Mouse (Mus musculus) limb, embryonic 13.5 days (tissue): ENCODE data around the gene 3425401B19Rik. TPM values are rescaled to one million over a fixed set of nuclear protein-coding genes. Genes with fewer than 3 reads are reported as not detected.

Source experiments
- ATAC-seq: fragments of 200-750 bp; cut with Nextera tagmentation; 2 replicates; pipeline ENCODE4 v1.8.0; 2017; ENCODE audit warnings: low read depth, moderate number of reproducible peaks, moderate TSS enrichment; ENCODE audit not compliant: low FRiP score
- H3K27ac ChIP-seq: fragments of 300-500 bp; sonication (generic); 2 replicates; pipeline ENCODE4 v1.5.1; 2015; ENCODE audit warnings: inconsistent platforms, mild to moderate bottlenecking, moderate library complexity
- H3K27me3 ChIP-seq: fragments of 300-500 bp; sonication (generic); 2 replicates; pipeline ENCODE4 v1.6.1; 2015; ENCODE audit warnings: mild to moderate bottlenecking, inconsistent platforms
- H3K36me3 ChIP-seq: fragments of 300-500 bp; sonication (generic); 2 replicates; pipeline ENCODE4 v1.6.1; 2015; ENCODE audit warnings: inconsistent platforms, mild to moderate bottlenecking, moderate library complexity
- H3K4me1 ChIP-seq: fragments of 300-500 bp; sonication (generic); 2 replicates; pipeline ENCODE4 v1.6.1; 2015; ENCODE audit warnings: inconsistent platforms
- H3K4me2 ChIP-seq: fragments of 300-500 bp; sonication (generic); replicated peaks from 2 replicates; pipeline ENCODE4 v1.6.1; 2015; ENCODE audit warnings: inconsistent platforms, mild to moderate bottlenecking, moderate library complexity
- H3K4me3 ChIP-seq: fragments of 300-500 bp; sonication (generic); 2 replicates; pipeline ENCODE4 v1.5.1; 2015; ENCODE audit warnings: moderate library complexity, mild to moderate bottlenecking, inconsistent platforms
- H3K9ac ChIP-seq: fragments of 300-500 bp; sonication (generic); 2 replicates; pipeline ENCODE4 v1.6.1; 2015; ENCODE audit warnings: mild to moderate bottlenecking, inconsistent platforms
- H3K9me3 ChIP-seq: fragments of 300-500 bp; sonication (generic); 2 replicates; pipeline ENCODE4 v1.6.1; 2016; ENCODE audit warnings: inconsistent platforms
- WGBS: fragments of 180-500 bp; shearing (Covaris S2); methylation state at CpG from one replicate; pipeline ENCODE4 v1.1.7; 2015; 5-methylcytosine and 5-hydroxymethylcytosine counted together
- polyA plus RNA-seq: library from polyadenylated mRNA; unstranded; fragments of >200 nt; fragmentation: Nextera tagmentation; extraction: Ambion mirVana; gene quantifications from 2 replicates; pipeline ENCODE4 v1.2.1, GENCODE M21; 2015

3425401B19Rik gene
- 0.69 and 0.92 TPM in 2 replicates for polyA plus RNA-seq

- Histone ChIP-seq H3K4me1 (peaks cover 19% of the 10 kb centered on the region), H3K9me3 (no peaks in the 10 kb centered on the region), H3K36me3 (no peaks in the 10 kb centered on the region), H3K27me3 (no peaks in the 10 kb centered on the region), H3K4me3 (no peak within 1 kb of the TSS), H3K4me2 (peak within 1 kb of the TSS; percentile 21), H3K9ac (no peak within 1 kb of the TSS), H3K27ac (no peak within 1 kb of the TSS)
- WGBS = 44% methylated on average over 16 of the region's 16 CpGs
- 0 out of 2 replicates have a peak, but pooled peaks have one; percentile 53 for ATAC-seq
Observed at GRCm38 (mm10) chr14:32685124-32685826, at the start of gene 3425401B19Rik. Gene 3425401B19Rik (minus strand): TSS chr14:32685293.

GRCm38 (mm10) chr14:32732961-32733360 is 47.9 kb upstream of the 3425401B19Rik start:
- ATAC-seq = no peak
- H3K27me3 ChIP-seq = no peaks in the 10 kb centered on the region
- H3K9ac ChIP-seq = no peak overlapping the region
- H3K4me3 ChIP-seq = no peak overlapping the region
- no peak overlapping the region for H3K27ac ChIP-seq
- no peaks in the 10 kb centered on the region for H3K9me3 ChIP-seq
- no peak overlapping the region for H3K4me2 ChIP-seq
- no peaks in the 10 kb centered on the region for H3K36me3 ChIP-seq
- WGBS = 31% methylated on average over 6 of the region's 6 CpGs
- no peaks in the 10 kb centered on the region for H3K4me1 ChIP-seq

- no peaks in the 10 kb centered on the region for H3K27me3 ChIP-seq
- ATAC-seq = no peak
- no peaks in the 10 kb centered on the region for H3K9me3 ChIP-seq
- H3K4me2 ChIP-seq = no peak overlapping the region
- no peak overlapping the region for H3K27ac ChIP-seq
- H3K36me3 ChIP-seq = no peaks in the 10 kb centered on the region
- H3K9ac ChIP-seq = no peak overlapping the region
- no peaks in the 10 kb centered on the region for H3K4me1 ChIP-seq
- H3K4me3 ChIP-seq = no peak overlapping the region
Observed at GRCm38 (mm10) chr14:32726864-32727263, 41.8 kb upstream of the 3425401B19Rik start.

- no peaks in the 10 kb centered on the region for H3K4me1 ChIP-seq
- no peak for ATAC-seq
- no peak overlapping the region for H3K4me2 ChIP-seq
- H3K27ac ChIP-seq = no peak overlapping the region
- no peak overlapping the region for H3K4me3 ChIP-seq
- 0 out of 2 replicates have a peak, but pooled peaks cover 3% of the 10 kb centered on the region for H3K27me3 ChIP-seq
- WGBS = 43% methylated on average over 1 of the region's 1 CpGs
- no peaks in the 10 kb centered on the region for H3K9me3 ChIP-seq
- H3K9ac ChIP-seq = no peak overlapping the region
- no peaks in the 10 kb centered on the region for H3K36me3 ChIP-seq
Observed at GRCm38 (mm10) chr14:32721461-32721860, 36.4 kb upstream of the 3425401B19Rik start.

- no peak for ATAC-seq
- Histone ChIP-seq H3K36me3 (no peaks in the 10 kb centered on the region), H3K9me3 (no peaks in the 10 kb centered on the region), H3K4me1 (peaks cover 5% of the 10 kb centered on the region; the same call in 1 of the 2 replicates), H3K9ac (no peak overlapping the region), H3K27ac (no peak overlapping the region), H3K4me3 (no peak overlapping the region), H3K4me2 (no peak overlapping the region), H3K27me3 (peaks cover 3% of the 10 kb centered on the region; the same call in 1 of the 2 replicates)
- WGBS = 91% methylated on average over 6 of the region's 6 CpGs
Observed at GRCm38 (mm10) chr14:32716763-32717439, 31.8 kb upstream of the 3425401B19Rik start.

GRCm38 (mm10) chr14:32715489-32715888 is 30.4 kb upstream of the 3425401B19Rik start:
- peaks cover 3% of the 10 kb centered on the region; the same call in 1 of the 2 replicates for H3K27me3 ChIP-seq
- H3K4me2 ChIP-seq = no peak overlapping the region
- no peak overlapping the region for H3K9ac ChIP-seq
- WGBS = 91% methylated on average over 2 of the region's 2 CpGs
- H3K9me3 ChIP-seq = no peaks in the 10 kb centered on the region
- H3K36me3 ChIP-seq = no peaks in the 10 kb centered on the region
- H3K27ac ChIP-seq = no peak overlapping the region
- H3K4me3 ChIP-seq = no peak overlapping the region
- peaks cover 5% of the 10 kb centered on the region; the same call in 1 of the 2 replicates for H3K4me1 ChIP-seq
- ATAC-seq = no peak

- 66% methylated on average over 6 of the region's 6 CpGs for WGBS
- Histone ChIP-seq H3K36me3 (no peaks in the 10 kb centered on the region), H3K4me1 (peaks cover 5% of the 10 kb centered on the region; the same call in 1 of the 2 replicates)
Observed at GRCm38 (mm10) chr14:32715076-32715475, 30.0 kb upstream of the 3425401B19Rik start.

GRCm38 (mm10) chr14:32709861-32710260 is 24.8 kb upstream of the 3425401B19Rik start:
- Histone ChIP-seq H3K4me1 (peaks cover under 1% of the 10 kb centered on the region; the same call in 1 of the 2 replicates), H3K36me3 (no peaks in the 10 kb centered on the region), H3K27me3 (no peaks in the 10 kb centered on the region; the same call in 1 of the 2 replicates), H3K9me3 (no peaks in the 10 kb centered on the region), H3K4me2 (no peak overlapping the region), H3K9ac (no peak overlapping the region), H3K4me3 (no peak overlapping the region), H3K27ac (no peak overlapping the region)
- ATAC-seq = no peak
- 95% methylated on average over 6 of the region's 6 CpGs for WGBS

More at GRCm38 (mm10) chr14:32715076-32715475, 30.0 kb upstream of the 3425401B19Rik start:
- H3K4me3 ChIP-seq = no peak overlapping the region
- H3K4me2 ChIP-seq = no peak overlapping the region
- H3K27me3 ChIP-seq = peaks cover 3% of the 10 kb centered on the region; the same call in 1 of the 2 replicates
- H3K9ac ChIP-seq = no peak overlapping the region
- H3K27ac ChIP-seq = no peak overlapping the region
- H3K9me3 ChIP-seq = no peaks in the 10 kb centered on the region
- ATAC-seq = no peak

GRCm38 (mm10) chr14:32708756-32709155 is 23.7 kb upstream of the 3425401B19Rik start:
- H3K27me3 ChIP-seq = no peaks in the 10 kb centered on the region; the same call in 1 of the 2 replicates
- no peaks in the 10 kb centered on the region for H3K9me3 ChIP-seq
- no peak overlapping the region for H3K27ac ChIP-seq
- H3K4me3 ChIP-seq = no peak overlapping the region
- 76% methylated on average over 7 of the region's 7 CpGs for WGBS
- no peaks in the 10 kb centered on the region for H3K4me1 ChIP-seq
- no peaks in the 10 kb centered on the region for H3K36me3 ChIP-seq
- no peak overlapping the region for H3K4me2 ChIP-seq
- ATAC-seq = no peak
- H3K9ac ChIP-seq = no peak overlapping the region

GRCm38 (mm10) chr14:32707938-32708337 is 22.8 kb upstream of the 3425401B19Rik start:
- Histone ChIP-seq H3K4me2 (no peak overlapping the region), H3K36me3 (no peaks in the 10 kb centered on the region), H3K4me3 (no peak overlapping the region), H3K9me3 (no peaks in the 10 kb centered on the region), H3K27ac (no peak overlapping the region), H3K9ac (no peak overlapping the region), H3K27me3 (no peaks in the 10 kb centered on the region), H3K4me1 (no peaks in the 10 kb centered on the region)
- 60% methylated on average over 8 of the region's 8 CpGs for WGBS
- no peak for ATAC-seq

- H3K4me1 ChIP-seq = peaks cover 6% of the 10 kb centered on the region; the same call in 1 of the 2 replicates
- no peaks in the 10 kb centered on the region for H3K9me3 ChIP-seq
- H3K27ac ChIP-seq = no peak overlapping the region
- H3K36me3 ChIP-seq = no peaks in the 10 kb centered on the region
- H3K4me2 ChIP-seq = no peak overlapping the region
- ATAC-seq = no peak
- WGBS = 29% methylated on average over 8 of the region's 8 CpGs
- no peak overlapping the region for H3K4me3 ChIP-seq
- no peak overlapping the region for H3K9ac ChIP-seq
- H3K27me3 ChIP-seq = no peaks in the 10 kb centered on the region
Observed at GRCm38 (mm10) chr14:32700972-32701371, 15.9 kb upstream of the 3425401B19Rik start.

GRCm38 (mm10) chr14:32698556-32698955 is 13.5 kb upstream of the 3425401B19Rik start:
- no peak overlapping the region for H3K9ac ChIP-seq
- H3K4me1 ChIP-seq = peaks cover 21% of the 10 kb centered on the region
- H3K4me3 ChIP-seq = no peak overlapping the region
- H3K4me2 ChIP-seq = no peak overlapping the region
- H3K9me3 ChIP-seq = no peaks in the 10 kb centered on the region
- ATAC-seq = no peak
- H3K27me3 ChIP-seq = no peaks in the 10 kb centered on the region
- 84% methylated on average over 3 of the region's 3 CpGs for WGBS
- no peak overlapping the region for H3K27ac ChIP-seq
- H3K36me3 ChIP-seq = no peaks in the 10 kb centered on the region
